In genomic region chr14:60767884-60768283, GRCm38 (mm10) we compare ENCODE assay signal across 18 mouse cellular contexts. TPM values are rescaled to one million over a fixed set of nuclear protein-coding genes. Genes with fewer than 3 reads are reported as not detected.
A peak's percentile ranks its signal among the peaks of the same experiment; 100 is the strongest.
DNase-seq lines count a peak whose midpoint lies in the region; ATAC-seq lines count a peak whose summit lies in the region.
"Had no signal": no experiment of that assay in that cellular context is flagged by ENCODE, and none has a peak within 500 bp of the region (broad histone marks: within the 10 kb centered on the region; RNA-seq: fewer than 3 reads in every experiment).

Gene C1qtnf9 (plus strand): TSS chr14:60768134.

- no peaks in the 10 kb centered on the region for H3K27me3 ChIP-seq in lung, embryonic 15.5 days
- H3K27me3 ChIP-seq: forebrain, embryonic 12.5 days; limb, embryonic 13.5 days; midbrain, embryonic 12.5 days; neural tube, embryonic 15.5 days had no signal

- no peaks in the 10 kb centered on the region for H3K9me3 ChIP-seq in lung, embryonic 15.5 days
- H3K9me3 ChIP-seq: forebrain, embryonic 12.5 days; limb, embryonic 13.5 days; midbrain, embryonic 12.5 days; neural tube, embryonic 15.5 days had no signal

- no peak for DNase-seq in lung, postnatal 25 days (ENCODE audit: low spot score)
- no peak for DNase-seq in gastrocnemius, postnatal 14 days
- DNase-seq in heart, adult 9 months (ENCODE audit: low spot score in 2 of 2) = peak; percentile 31 to 67
- DNase-seq in retina, postnatal 1 day = no peak
- DNase-seq in kidney, adult 18-20 months = no peak
- DNase-seq in urinary bladder, postnatal 36 days (ENCODE audit: low spot score in 2 of 2) = no peak
- DNase-seq: cerebellum, postnatal 25 days; kidney, adult 2 months; kidney, postnatal 36 days had no signal

- no peak within 1 kb of the TSS for H3K4me3 ChIP-seq in lung, embryonic 15.5 days
- H3K4me3 ChIP-seq: forebrain, embryonic 12.5 days; limb, embryonic 13.5 days; midbrain, embryonic 12.5 days; neural tube, embryonic 15.5 days had no signal

- H3K36me3 ChIP-seq in lung, embryonic 15.5 days = no peaks in the 10 kb centered on the region
- H3K36me3 ChIP-seq: limb, embryonic 13.5 days; midbrain, embryonic 12.5 days; neural tube, embryonic 15.5 days had no signal

- H3K27ac ChIP-seq in lung, embryonic 15.5 days = 0 out of 2 replicates have a peak within 1 kb of the TSS, but pooled peaks have one; percentile 7
- H3K27ac ChIP-seq: forebrain, embryonic 12.5 days; limb, embryonic 13.5 days; liver, embryonic 14.5 days; macrophage; midbrain, embryonic 12.5 days; neural tube, embryonic 15.5 days had no signal

- H3K9ac ChIP-seq in lung, embryonic 15.5 days = no peak within 1 kb of the TSS
- H3K9ac ChIP-seq: forebrain, embryonic 12.5 days; limb, embryonic 13.5 days; liver, embryonic 14.5 days; midbrain, embryonic 12.5 days; neural tube, embryonic 15.5 days had no signal

- intact Hi-C loops in gastrocnemius, postnatal 14 days (cut with DNase I; ENCODE audit: low total_unique reads) = loop anchor here (10.0 kb wide), 1 partner anchor 243 kb away; no protein-coding TSS in a partner anchor

- H3K4me2 ChIP-seq in lung, embryonic 15.5 days = no peak within 1 kb of the TSS
- H3K4me2 ChIP-seq: forebrain, embryonic 12.5 days; limb, embryonic 13.5 days; midbrain, embryonic 12.5 days; neural tube, embryonic 15.5 days had no signal

- no peak for ATAC-seq in lung, embryonic 15.5 days (ENCODE audit: borderline replicate concordance, extremely low read depth, low FRiP score, low TSS enrichment)

- WGBS in lung, embryonic 15.5 days = 43% methylated on average over 4 of the region's 4 CpGs

- peaks cover 13% of the 10 kb centered on the region; the same call in 1 of the 2 replicates for H3K4me1 ChIP-seq in lung, embryonic 15.5 days

RNA-seq across cellular contexts. Expression of gene C1qtnf9, which starts in this region (rescaled TPM):
- polyA plus RNA-seq in lung, embryonic 15.5 days (2015; fragmentation: Nextera tagmentation; extraction: Ambion mirVana) = 0.52 and 1.1 TPM in 2 replicates
- total RNA-seq in gastrocnemius, postnatal 14 days (2021) = 10 to 100 TPM; 32.0 to 41.9 TPM
- total RNA-seq: hematopoietic stem cell, adult 5-6 weeks; left cerebral cortex, postnatal 10 days had no signal
- polyA plus RNA-seq: macrophage had no signal

Comparison
In these comparisons a context has a peak if more than half of its experiments do, and no peak if none do; other contexts are left out.
1. DNase-seq: peak in heart, adult 9 months (2 of 2); none in lung, postnatal 25 days (single experiment), gastrocnemius, postnatal 14 days (single experiment), retina, postnatal 1 day (single experiment), kidney, adult 18-20 months (single experiment) and urinary bladder, postnatal 36 days (0 of 2).